In genomic region chr1:132892065-132892464, GRCm38 (mm10) we compare ENCODE assay signal across 17 mouse cellular contexts. TPM values are rescaled to one million over a fixed set of nuclear protein-coding genes. Genes with fewer than 3 reads are reported as not detected.
DNase-seq lines count a peak whose midpoint lies in the region; ATAC-seq lines count a peak whose summit lies in the region.
"Had no signal": no experiment of that assay in that cellular context is flagged by ENCODE, and none has a peak within 500 bp of the region (broad histone marks: within the 10 kb centered on the region; RNA-seq: fewer than 3 reads in every experiment).

No protein-coding gene starts in this region.

- no peak for DNase-seq in frontal cortex, postnatal 10 days (ENCODE audit: low spot score in 2 of 2)
- peak; percentile 67 to 68 for DNase-seq in layer of hippocampus, adult 8-10 months (ENCODE audit: low spot score in 2 of 2)
- no peak for DNase-seq in layer of hippocampus, postnatal 10 days (ENCODE audit: low spot score in 2 of 2)
- peak; percentile 74 for DNase-seq in right cerebral cortex, adult 18-20 months
- no peak for DNase-seq in right cerebral cortex, postnatal 10 days (ENCODE audit: low spot score in 2 of 2)
- no peak for DNase-seq in urinary bladder, postnatal 10 days (ENCODE audit: low spot score)
- DNase-seq: adrenal gland, postnatal 10 days; cerebellum, adult 11-12 months; cerebellum, adult 9-11 months; forebrain, postnatal 0 days; gastrocnemius, postnatal 10 days; heart, adult 18-20 months; heart, postnatal 10 days; heart, postnatal 4 days had no signal

- peak; percentile 28; the same call in 1 of the 2 replicates for ATAC-seq in frontal cortex, adult (ENCODE audit: low TSS enrichment)
- ATAC-seq: forebrain, embryonic 13.5 days; forebrain, postnatal 0 days had no signal

RNA-seq across cellular contexts. Expression of gene Lrrn2, which starts 12.0 kb away (rescaled TPM):
- total RNA-seq in layer of hippocampus, adult 8-10 months (2022) = 100 to 1,000 TPM; 182 to 196 (median 188) TPM
- 100 to 1,000 TPM; 168 to 185 TPM for total RNA-seq in layer of hippocampus, postnatal 10 days (2021)
- total RNA-seq: MEL had no signal

Comparison
In these comparisons a context has a peak if more than half of its experiments do, and no peak if none do; other contexts are left out.
1. DNase-seq: peak in layer of hippocampus, adult 8-10 months (2 of 2) and right cerebral cortex, adult 18-20 months (single experiment); none in frontal cortex, postnatal 10 days (0 of 2), layer of hippocampus, postnatal 10 days (0 of 2), right cerebral cortex, postnatal 10 days (0 of 2) and urinary bladder, postnatal 10 days (single experiment).